Comparison of ENCODE assay signal across 9 mouse cellular contexts in genomic region chr5:136540952-136541351, GRCm38 (mm10). TPM values are rescaled to one million over a fixed set of nuclear protein-coding genes. Genes with fewer than 3 reads are reported as not detected.
DNase-seq lines count a peak whose midpoint lies in the region; TF ChIP-seq lines count a peak whose summit lies in the region.
"Had no signal": no experiment of that assay in that cellular context is flagged by ENCODE, and none has a peak within 500 bp of the region (broad histone marks: within the 10 kb centered on the region; RNA-seq: fewer than 3 reads in every experiment).

No protein-coding gene starts in this region.

- H3K27ac ChIP-seq in layer of hippocampus, adult 2 months = no peak overlapping the region
- no peak overlapping the region for H3K27ac ChIP-seq in cerebellum, adult 2 months (ENCODE audit: insufficient read depth, low read length)
- H3K27ac ChIP-seq in heart, embryonic 10.5 days = peak overlapping the region; percentile 56; the same call in 1 of the 2 replicates
- H3K27ac ChIP-seq: embryonic facial prominence, embryonic 13.5 days had no signal

- TF ChIP-seq POLR2A in cerebellum, adult 2 months (IDR thresholded peaks at IDR 0.05; ENCODE audit: borderline replicate concordance, insufficient read depth, low read length) = no peak

- intact Hi-C loops in left cerebral cortex, postnatal 36 days (cut with DNase I) = no loop called here

- no peaks in the 10 kb centered on the region for H3K27me3 ChIP-seq in cerebellum, adult 2 months (ENCODE audit: control insufficient read depth, insufficient read depth, low read length)
- no peaks in the 10 kb centered on the region for H3K27me3 ChIP-seq in heart, embryonic 10.5 days (ENCODE audit: insufficient read depth, poor library complexity, severe bottlenecking)
- H3K27me3 ChIP-seq: embryonic facial prominence, embryonic 13.5 days had no signal

- H3K4me1 ChIP-seq in cerebellum, adult 2 months (ENCODE audit: control insufficient read depth, insufficient read depth, low read length) = peaks cover 29% of the 10 kb centered on the region
- peaks cover 58% of the 10 kb centered on the region for H3K4me1 ChIP-seq in heart, embryonic 10.5 days

- no peaks in the 10 kb centered on the region for H3K36me3 ChIP-seq in heart, embryonic 10.5 days
- H3K36me3 ChIP-seq: embryonic facial prominence, embryonic 13.5 days had no signal

- H3K4me3 ChIP-seq in layer of hippocampus, adult 2 months = no peak overlapping the region
- H3K4me3 ChIP-seq in cerebellum, adult 2 months (replicated peaks; ENCODE audit: insufficient read depth, low read depth, low read length) = no peak overlapping the region
- no peak overlapping the region for H3K4me3 ChIP-seq in heart, embryonic 10.5 days
- H3K4me3 ChIP-seq: embryonic facial prominence, embryonic 13.5 days had no signal

- peak; percentile 19 to 24 for DNase-seq in layer of hippocampus, adult 2 months (ENCODE audit: low spot score in 2 of 2)
- DNase-seq in layer of hippocampus, adult 9-10 months (ENCODE audit: low spot score) = no peak
- DNase-seq in cerebellum, adult 2 months = peak; percentile 91 to 94
- no peak for DNase-seq in heart, embryonic 10.5 days (ENCODE audit: low spot score)
- peak; percentile 43 to 52 for DNase-seq in left cerebral cortex, postnatal 36 days (ENCODE audit: low spot score in 2 of 2)
- peak; percentile 22 to 30 for DNase-seq in right cerebral cortex, postnatal 36 days (ENCODE audit: low spot score in 2 of 2)
- DNase-seq in retina, embryonic 14.5 days (ENCODE audit: low spot score) = no peak
- DNase-seq in thymus, postnatal 10 days (ENCODE audit: low spot score in 2 of 2) = no peak

- no peak for TF ChIP-seq CTCF in layer of hippocampus, adult 2 months (conservative IDR thresholded peaks at IDR 0.05)
- TF ChIP-seq CTCF in cerebellum, adult 2 months (IDR thresholded peaks at IDR 0.05; ENCODE audit: borderline replicate concordance, insufficient read depth, low read depth, low read length) = no peak

- H3K9me3 ChIP-seq in heart, embryonic 10.5 days = no peaks in the 10 kb centered on the region
- H3K9me3 ChIP-seq: embryonic facial prominence, embryonic 13.5 days had no signal

RNA-seq across cellular contexts. Expression of gene Cux1, which starts 26.3 kb away (rescaled TPM):
- 10 to 100 TPM; 34.5 to 36.4 TPM for total RNA-seq in layer of hippocampus, adult 2 months (2021)
- polyA plus RNA-seq in cerebellum, adult 2 months (2012; rRNA removed) = 69.2 and 74.4 TPM in 2 replicates
- polyA plus RNA-seq in heart, embryonic 10.5 days (2016; fragmentation: Nextera tagmentation; extraction: Ambion mirVana) = 60.8 and 65.8 TPM in 2 replicates
- 100 to 1,000 TPM; 107 to 119 TPM for total RNA-seq in left cerebral cortex, postnatal 36 days (2021)

Comparison
In these comparisons a context has a peak if more than half of its experiments do, and no peak if none do; other contexts are left out.
1. DNase-seq: peak in layer of hippocampus, adult 2 months (2 of 2), cerebellum, adult 2 months (2 of 2), left cerebral cortex, postnatal 36 days (2 of 2) and right cerebral cortex, postnatal 36 days (2 of 2); none in layer of hippocampus, adult 9-10 months (single experiment), heart, embryonic 10.5 days (single experiment), retina, embryonic 14.5 days (single experiment) and thymus, postnatal 10 days (0 of 2).